Mouse (Mus musculus) common myeloid progenitor, adult 5-6 weeks (primary cell): ENCODE data around the gene Gm49486. TPM values are rescaled to one million over a fixed set of nuclear protein-coding genes. Genes with fewer than 3 reads are reported as not detected.
"Not testable (repeated sequence)": the region's sequence is repeated elsewhere in the genome, so short reads cannot be mapped to it uniquely, and the experiment has no call there.

Experiments
- ATAC-seq: replicated peaks from 2 replicates; pipeline ENCODE4 v1.8.0; 2016; ENCODE audit warnings: low read depth, mild to moderate bottlenecking, moderate TSS enrichment, inconsistent platforms; ENCODE audit not compliant: poor library complexity, severe bottlenecking
- total RNA-seq: library from RNA; stranded (forward); fragments of 200-1000, 187-1606 nt; gene quantifications from 2 replicates; pipeline ENCODE4 v1.2.3, GENCODE M21; 2017

Gene Gm49486
- total RNA-seq, 1 experiment from 2014 or later = not detected

GRCm38 (mm10) chr15:79223641-79224040, 5.5 kb upstream of the Gm49486 start:
- no peak for ATAC-seq

GRCm38 (mm10) chr15:79224685-79225084, 4.5 kb upstream of the Gm49486 start:
- ATAC-seq = peak; percentile 80

- ATAC-seq = not testable (repeated sequence)
Observed at GRCm38 (mm10) chr15:79225780-79226179, 3.4 kb upstream of the Gm49486 start.

- ATAC-seq = no peak
Observed at GRCm38 (mm10) chr15:79235268-79235667, 6.1 kb downstream of the Gm49486 start.

- no peak for ATAC-seq
Observed at GRCm38 (mm10) chr15:79238036-79238435, 8.8 kb downstream of the Gm49486 start.

- 0 out of 2 replicates have a peak, but pooled peaks have one; percentile 2 for ATAC-seq
Observed at GRCm38 (mm10) chr15:79242574-79243233, 13.5 kb downstream of the Gm49486 start.

- peak; percentile 99 for ATAC-seq
Observed at GRCm38 (mm10) chr15:79243234-79244042, 14.2 kb downstream of the Gm49486 start.

- no peak for ATAC-seq
Observed at GRCm38 (mm10) chr15:79244071-79244893, 15.1 kb downstream of the Gm49486 start.

- no peak for ATAC-seq
Observed at GRCm38 (mm10) chr15:79245321-79245720, 16.1 kb downstream of the Gm49486 start.

- no peak for ATAC-seq
Observed at GRCm38 (mm10) chr15:79250236-79250635, 21.0 kb downstream of the Gm49486 start.

GRCm38 (mm10) chr15:79251168-79251567, 22.0 kb downstream of the Gm49486 start:
- ATAC-seq = no peak

- ATAC-seq = no peak; the same call in 1 of the 2 replicates
Observed at GRCm38 (mm10) chr15:79251781-79252491, 22.7 kb downstream of the Gm49486 start.

- 0 out of 2 replicates have a peak, but pooled peaks have one; percentile 23 for ATAC-seq
Observed at GRCm38 (mm10) chr15:79252580-79252979, 23.4 kb downstream of the Gm49486 start.

GRCm38 (mm10) chr15:79254661-79255060, 25.5 kb downstream of the Gm49486 start, which contains the start of gene Slc16a8:
Gene Slc16a8 (minus strand): TSS chr15:79254761.
- ATAC-seq = no peak

GRCm38 (mm10) chr15:79258521-79258920, 29.3 kb downstream of the Gm49486 start:
- no peak for ATAC-seq

GRCm38 (mm10) chr15:79261095-79261725, 32.0 kb downstream of the Gm49486 start:
- peak; percentile 62 for ATAC-seq

GRCm38 (mm10) chr15:79261757-79262156, 32.6 kb downstream of the Gm49486 start:
- ATAC-seq = 0 out of 2 replicates have a peak, but pooled peaks have one; percentile 33

GRCm38 (mm10) chr15:79262375-79262774, 33.2 kb downstream of the Gm49486 start:
- ATAC-seq = 0 out of 2 replicates have a peak, but pooled peaks have one; percentile 11

GRCm38 (mm10) chr15:79262786-79263309, 33.7 kb downstream of the Gm49486 start:
- ATAC-seq = no peak
